In genomic region chr6:122810615-122811279, GRCm38 (mm10) we compare ENCODE assay signal across 7 mouse cellular contexts. TPM values are rescaled to one million over a fixed set of nuclear protein-coding genes. Genes with fewer than 3 reads are reported as not detected.
DNase-seq lines count a peak whose midpoint lies in the region; ATAC-seq lines count a peak whose summit lies in the region.

No protein-coding gene starts in this region.

- H3K9ac ChIP-seq in midbrain, embryonic 13.5 days (replicated peaks) = peak overlapping the region; percentile 70

- H3K27ac ChIP-seq in embryonic facial prominence, embryonic 10.5 days (replicated peaks) = peak overlapping the region; percentile 97
- H3K27ac ChIP-seq in limb, embryonic 10.5 days = peak overlapping the region; percentile 96
- peak overlapping the region; percentile 97 for H3K27ac ChIP-seq in midbrain, embryonic 13.5 days

- peak overlapping the region; percentile 53 for H3K4me2 ChIP-seq in midbrain, embryonic 13.5 days (replicated peaks)

- 1% methylated on average over 30 of the region's 30 CpGs for WGBS in embryonic facial prominence, embryonic 10.5 days
- under 1% methylated on average over 30 of the region's 30 CpGs for WGBS in limb, embryonic 10.5 days
- under 1% methylated on average over 30 of the region's 30 CpGs for WGBS in midbrain, embryonic 13.5 days

- H3K4me3 ChIP-seq in embryonic facial prominence, embryonic 10.5 days = peak overlapping the region; percentile 80
- H3K4me3 ChIP-seq in limb, embryonic 10.5 days = peak overlapping the region; percentile 73
- peak overlapping the region; percentile 70 for H3K4me3 ChIP-seq in midbrain, embryonic 13.5 days (replicated peaks)

- H3K36me3 ChIP-seq in embryonic facial prominence, embryonic 10.5 days (replicated peaks) = no peaks in the 10 kb centered on the region
- H3K36me3 ChIP-seq in limb, embryonic 10.5 days = no peaks in the 10 kb centered on the region
- no peaks in the 10 kb centered on the region for H3K36me3 ChIP-seq in midbrain, embryonic 13.5 days

- ATAC-seq in granulocyte monocyte progenitor cell, adult 5-6 weeks (replicated peaks; ENCODE audit: poor library complexity, severe bottlenecking) = peak; percentile 87
- peak; percentile 100 for ATAC-seq in midbrain, embryonic 13.5 days

- H3K9me3 ChIP-seq in embryonic facial prominence, embryonic 10.5 days = no peaks in the 10 kb centered on the region
- H3K9me3 ChIP-seq in limb, embryonic 10.5 days (replicated peaks) = no peaks in the 10 kb centered on the region
- no peaks in the 10 kb centered on the region for H3K9me3 ChIP-seq in midbrain, embryonic 13.5 days

- no peaks in the 10 kb centered on the region for H3K27me3 ChIP-seq in embryonic facial prominence, embryonic 10.5 days (replicated peaks; ENCODE audit: low read depth, poor library complexity, severe bottlenecking)
- no peaks in the 10 kb centered on the region for H3K27me3 ChIP-seq in limb, embryonic 10.5 days (ENCODE audit: low read depth, poor library complexity, severe bottlenecking)
- peaks cover 11% of the 10 kb centered on the region; the same call in 1 of the 2 replicates for H3K27me3 ChIP-seq in midbrain, embryonic 13.5 days

- peak; percentile 98 for DNase-seq in adrenal gland, postnatal 10 days
- peak; percentile 97 for DNase-seq in embryonic facial prominence, embryonic 10.5 days (ENCODE audit: low spot score)
- peak; percentile 99 for DNase-seq in kidney, adult 11 months
- peak; percentile 91 for DNase-seq in limb, embryonic 10.5 days (ENCODE audit: low spot score)
- DNase-seq in spleen, adult 12 weeks (ENCODE audit: low spot score) = peak; percentile 90

- H3K4me1 ChIP-seq in embryonic facial prominence, embryonic 10.5 days = peaks cover 9% of the 10 kb centered on the region
- H3K4me1 ChIP-seq in limb, embryonic 10.5 days = peaks cover 10% of the 10 kb centered on the region
- peaks cover 10% of the 10 kb centered on the region for H3K4me1 ChIP-seq in midbrain, embryonic 13.5 days (replicated peaks)

RNA-seq across cellular contexts. Expression of gene Foxj2, which starts 9.0 kb away (rescaled TPM):
- total RNA-seq in adrenal gland, postnatal 10 days (2021) = 10 to 100 TPM; 16.7 to 18.5 TPM
- 2.9 and 3.0 TPM in 2 replicates for polyA plus RNA-seq in embryonic facial prominence, embryonic 10.5 days (2016; fragmentation: Nextera tagmentation; extraction: Ambion mirVana)
- total RNA-seq in granulocyte monocyte progenitor cell, adult 5-6 weeks (2014; fragmentation: Nextera tagmentation) = 5.2 and 8.1 TPM in 2 replicates
- total RNA-seq in granulocyte monocyte progenitor cell, adult 5-6 weeks (2017) = 1.6 and 3.5 TPM in 2 replicates
- polyA plus RNA-seq in limb, embryonic 10.5 days (2016; fragmentation: Nextera tagmentation; extraction: Ambion mirVana) = 1.7 and 3.2 TPM in 2 replicates
- 4.9 and 6.2 TPM in 2 replicates for polyA plus RNA-seq in midbrain, embryonic 13.5 days (2015; fragmentation: Nextera tagmentation; extraction: Ambion mirVana)

RNA-seq across cellular contexts. Expression of gene Slc2a3, which starts 9.3 kb away (rescaled TPM):
- 10 to 100 TPM; 10.1 to 12.9 TPM for total RNA-seq in adrenal gland, postnatal 10 days (2021)
- 55.4 and 68.4 TPM in 2 replicates for polyA plus RNA-seq in embryonic facial prominence, embryonic 10.5 days (2016; fragmentation: Nextera tagmentation; extraction: Ambion mirVana)
- 4.7 and 6.5 TPM in 2 replicates for total RNA-seq in granulocyte monocyte progenitor cell, adult 5-6 weeks (2014; fragmentation: Nextera tagmentation)
- total RNA-seq in granulocyte monocyte progenitor cell, adult 5-6 weeks (2017) = 8.4 and 8.8 TPM in 2 replicates
- polyA plus RNA-seq in limb, embryonic 10.5 days (2016; fragmentation: Nextera tagmentation; extraction: Ambion mirVana) = 61.3 and 74.0 TPM in 2 replicates
- polyA plus RNA-seq in midbrain, embryonic 13.5 days (2015; fragmentation: Nextera tagmentation; extraction: Ambion mirVana) = 15.9 TPM in 2 replicates

RNA-seq across cellular contexts. Expression of gene C3ar1, which starts 45.2 kb away (rescaled TPM):
- 1 to 10 TPM; 1.7 to 2.2 TPM for total RNA-seq in adrenal gland, postnatal 10 days (2021)
- polyA plus RNA-seq in embryonic facial prominence, embryonic 10.5 days (2016; fragmentation: Nextera tagmentation; extraction: Ambion mirVana) = 1.1 and 1.5 TPM in 2 replicates
- not detected in 2 replicates for total RNA-seq in granulocyte monocyte progenitor cell, adult 5-6 weeks (2014; fragmentation: Nextera tagmentation)
- 0.04 and 0.10 TPM in 2 replicates for total RNA-seq in granulocyte monocyte progenitor cell, adult 5-6 weeks (2017)
- 0.73 and 1.2 TPM in 2 replicates for polyA plus RNA-seq in limb, embryonic 10.5 days (2016; fragmentation: Nextera tagmentation; extraction: Ambion mirVana)
- polyA plus RNA-seq in midbrain, embryonic 13.5 days (2015; fragmentation: Nextera tagmentation; extraction: Ambion mirVana) = 1.0 and 1.7 TPM in 2 replicates

Comparison
In these comparisons a context has a peak if more than half of its experiments do, and no peak if none do; other contexts are left out.
1. Peak in every context shown above with its lines: DNase-seq, ATAC-seq, H3K4me3 ChIP-seq and H3K27ac ChIP-seq.